Mouse (Mus musculus): Measurements from ENCODE around the gene Npcd. TPM values are rescaled to one million over a fixed set of nuclear protein-coding genes. Genes with fewer than 3 reads are reported as not detected.

Gene Npcd
- polyA plus RNA-seq, 1 experiment from 2014 or later = not detected

- Histone ChIP-seq H3K9me3 (ENCODE audit: control insufficient read depth, low read length) (no peaks in the 10 kb centered on the region), H3K27me3 (ENCODE audit: control insufficient read depth, insufficient read depth, low read length) (no peaks in the 10 kb centered on the region), H3K4me3 (ENCODE audit: control insufficient read depth in 1 of 2, insufficient read depth in 1 of 2, low read depth in 1 of 2, low read length in 2 of 2) (peak overlapping the region; percentile 70 to 88), H3K9ac (ENCODE audit: low read length) (peak overlapping the region; percentile 90), H3K27ac (replicated peaks in 1 of 2; ENCODE audit: control insufficient read depth in 1 of 2, insufficient read depth in 1 of 2, low read depth in 2 of 2, low read length in 2 of 2) (peak overlapping the region; percentile 20 to 70), H3K36me3 (ENCODE audit: control insufficient read depth, insufficient read depth, low read length) (no peaks in the 10 kb centered on the region), H3K4me1 (ENCODE audit: control insufficient read depth in 2 of 2, insufficient read depth in 2 of 2, low read length in 2 of 2) (peaks cover 19 to 31% of the 10 kb centered on the region in 2 experiments), H3K4me2 (ENCODE audit: low read length) (peak overlapping the region; percentile 85)
- WGBS = under 1% methylated on average over 48 of the region's 50 CpGs
- ATAC-seq (ENCODE audit: insufficient number of reproducible peaks, insufficient read depth, low FRiP score, low read depth) = peak; percentile 96
Measured at GRCm38 (mm10) chr15:79774117-79775027, 59.7 kb downstream of the Npcd start.

DNA sequence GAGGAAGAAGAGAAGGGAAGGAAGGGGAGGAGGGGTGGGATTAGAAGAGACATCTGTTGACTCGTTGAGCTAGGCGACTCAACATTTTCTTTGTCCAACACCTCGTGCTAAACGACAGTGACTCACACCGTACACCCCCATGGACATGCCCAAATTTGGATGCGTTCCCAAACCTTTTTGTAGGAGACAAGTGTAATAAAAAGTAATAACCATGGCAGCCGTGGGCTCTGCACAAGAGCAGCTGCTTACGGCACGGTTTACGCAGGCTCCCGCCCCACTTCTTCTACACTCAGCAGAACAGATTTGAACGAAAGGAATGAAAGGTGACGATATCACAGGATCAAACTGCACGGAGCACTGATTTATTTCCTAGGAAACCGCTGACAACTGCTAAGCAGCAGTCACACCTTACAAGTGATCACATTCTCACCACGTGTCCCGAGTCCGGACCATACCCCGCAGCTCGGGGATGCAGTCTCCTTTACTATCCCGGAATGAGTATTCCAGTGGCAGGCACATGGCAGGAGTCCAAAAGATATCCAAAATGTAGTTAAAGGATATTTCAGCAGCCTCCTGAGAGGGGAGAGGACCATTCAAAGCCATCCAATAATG lies 63.3 kb downstream of the Npcd start:
- no peak overlapping the region for H3K27ac ChIP-seq (replicated peaks in 1 of 2; ENCODE audit: control insufficient read depth in 1 of 2, insufficient read depth in 1 of 2, low read depth in 2 of 2, low read length in 2 of 2)
- no peak for ATAC-seq (ENCODE audit: insufficient number of reproducible peaks, insufficient read depth, low FRiP score, low read depth)
- H3K27me3 ChIP-seq (ENCODE audit: control insufficient read depth, insufficient read depth, low read length) = no peaks in the 10 kb centered on the region
- 44% methylated on average over 21 of the region's 21 CpGs for WGBS
- no peaks in the 10 kb centered on the region for H3K36me3 ChIP-seq (ENCODE audit: control insufficient read depth, insufficient read depth, low read length)
- no peaks in the 10 kb centered on the region for H3K9me3 ChIP-seq (ENCODE audit: control insufficient read depth, low read length)
- no peak overlapping the region for H3K9ac ChIP-seq (ENCODE audit: low read length)
- peak overlapping the region; percentile 5 for H3K4me2 ChIP-seq (ENCODE audit: low read length)
- H3K4me1 ChIP-seq (ENCODE audit: control insufficient read depth in 2 of 2, insufficient read depth in 2 of 2, low read length in 2 of 2) = peaks cover 42 to 65% of the 10 kb centered on the region in 2 experiments
- H3K4me3 ChIP-seq (ENCODE audit: control insufficient read depth in 1 of 2, insufficient read depth in 1 of 2, low read depth in 1 of 2, low read length in 2 of 2) = no peak overlapping the region

DNA sequence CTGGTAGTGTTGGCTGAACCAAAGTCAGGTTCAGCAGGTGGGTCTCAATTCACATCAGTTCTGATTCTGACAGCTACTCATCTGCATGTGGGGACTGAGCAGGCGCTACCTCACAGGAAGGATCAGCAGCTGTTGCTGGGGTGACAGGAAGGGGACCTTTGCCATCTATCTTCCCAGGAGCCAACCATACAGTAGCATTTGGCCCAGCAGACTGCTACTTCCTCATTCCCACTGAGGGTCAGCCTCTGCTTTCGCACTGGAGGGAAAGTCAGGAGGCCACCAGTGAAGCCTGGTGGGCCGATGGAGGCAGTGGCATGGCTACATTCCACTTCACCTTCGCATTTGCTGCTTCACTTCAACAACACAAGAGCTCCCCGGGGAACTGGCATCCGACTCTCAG lies 65.7 kb downstream of the Npcd start:
- peaks cover 36 to 61% of the 10 kb centered on the region in 2 experiments for H3K4me1 ChIP-seq (ENCODE audit: control insufficient read depth in 2 of 2, insufficient read depth in 2 of 2, low read length in 2 of 2)
- H3K27me3 ChIP-seq (ENCODE audit: control insufficient read depth, insufficient read depth, low read length) = no peaks in the 10 kb centered on the region
- H3K27ac ChIP-seq (replicated peaks in 1 of 2; ENCODE audit: control insufficient read depth in 1 of 2, insufficient read depth in 1 of 2, low read depth in 2 of 2, low read length in 2 of 2) = 0 out of 4 replicates have a peak overlapping the region, but pooled peaks of 1 of the 2 experiments have one; percentile 68
- no peak overlapping the region for H3K9ac ChIP-seq (ENCODE audit: low read length)
- no peak for ATAC-seq (ENCODE audit: insufficient number of reproducible peaks, insufficient read depth, low FRiP score, low read depth)
- H3K36me3 ChIP-seq (ENCODE audit: control insufficient read depth, insufficient read depth, low read length) = peaks cover 12% of the 10 kb centered on the region
- H3K4me2 ChIP-seq (ENCODE audit: low read length) = peak overlapping the region; percentile 43; the same call in 1 of the 2 replicates
- no peaks in the 10 kb centered on the region for H3K9me3 ChIP-seq (ENCODE audit: control insufficient read depth, low read length)
- 62% methylated on average over 6 of the region's 6 CpGs for WGBS
- H3K4me3 ChIP-seq (ENCODE audit: control insufficient read depth in 1 of 2, insufficient read depth in 1 of 2, low read depth in 1 of 2, low read length in 2 of 2) = no peak overlapping the region

DNA sequence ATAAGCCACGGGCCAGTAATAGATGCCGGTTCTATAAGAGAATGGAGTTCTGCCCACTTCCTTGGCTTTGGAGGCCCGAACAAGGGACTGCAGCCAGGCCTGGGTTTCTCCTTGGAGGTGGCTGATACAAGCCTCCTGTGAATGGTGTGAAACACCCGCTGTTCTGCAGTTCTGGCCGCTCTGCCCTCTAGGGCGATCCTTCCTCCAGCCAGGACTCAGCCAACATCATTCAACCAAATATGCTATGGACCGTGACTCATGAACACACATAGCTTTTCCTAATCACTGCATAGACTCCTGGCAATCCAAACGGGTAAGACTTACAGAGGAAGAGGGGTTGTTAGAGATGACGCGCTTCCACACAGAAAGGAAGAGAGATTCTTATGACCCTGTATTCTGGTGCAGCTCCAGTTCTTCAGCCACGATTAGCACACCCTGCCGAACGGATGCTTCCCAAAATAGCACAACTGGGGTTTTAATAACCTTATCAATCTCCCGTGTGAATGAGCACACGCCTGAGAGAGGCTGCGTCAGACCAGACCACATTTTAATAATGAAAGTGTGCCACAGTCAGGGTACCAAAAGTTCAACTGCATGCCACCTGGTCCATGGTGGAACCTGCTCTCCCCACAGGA lies 66.6 kb downstream of the Npcd start:
- no peak for ATAC-seq (ENCODE audit: insufficient number of reproducible peaks, insufficient read depth, low FRiP score, low read depth)

DNA sequence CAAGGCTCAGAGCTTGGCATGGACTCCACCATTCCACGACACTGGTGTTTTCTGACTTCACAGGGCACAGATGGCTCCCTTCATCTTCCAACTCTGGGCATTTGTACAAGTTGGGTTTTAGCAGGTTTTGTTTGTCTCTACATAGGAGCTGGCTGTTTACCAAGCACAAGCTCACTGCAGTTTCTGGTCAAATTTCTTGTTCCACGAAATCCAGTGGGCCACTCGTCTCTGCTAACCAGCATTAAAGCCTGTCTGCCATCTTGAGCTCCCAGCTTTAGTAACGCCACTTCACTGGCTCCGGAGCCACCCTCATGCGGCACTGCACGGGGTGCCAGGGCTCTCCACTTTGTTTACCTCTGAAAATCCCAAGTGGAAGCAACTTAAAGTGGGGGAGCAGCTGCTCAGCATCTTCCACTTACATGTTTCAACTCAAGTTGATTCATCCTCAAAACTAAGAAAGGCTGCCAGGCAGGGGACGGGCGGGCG lies 67.4 kb downstream of the Npcd start:
- ATAC-seq (ENCODE audit: insufficient number of reproducible peaks, insufficient read depth, low FRiP score, low read depth) = no peak
- H3K27ac ChIP-seq (replicated peaks in 1 of 2; ENCODE audit: control insufficient read depth in 1 of 2, insufficient read depth in 1 of 2, low read depth in 2 of 2, low read length in 2 of 2) = no peak overlapping the region; a peak in 1 of 4 replicates
- peak overlapping the region; percentile 43; the same call in 1 of the 2 replicates for H3K4me2 ChIP-seq (ENCODE audit: low read length)
- no peaks in the 10 kb centered on the region for H3K9me3 ChIP-seq (ENCODE audit: control insufficient read depth, low read length)
- H3K4me1 ChIP-seq (ENCODE audit: control insufficient read depth in 2 of 2, insufficient read depth in 2 of 2, low read length in 2 of 2) = peaks cover 35 to 60% of the 10 kb centered on the region in 2 experiments
- WGBS = 90% methylated on average over 10 of the region's 10 CpGs
- no peak overlapping the region for H3K9ac ChIP-seq (ENCODE audit: low read length)
- H3K27me3 ChIP-seq (ENCODE audit: control insufficient read depth, insufficient read depth, low read length) = no peaks in the 10 kb centered on the region
- H3K36me3 ChIP-seq (ENCODE audit: control insufficient read depth, insufficient read depth, low read length) = peaks cover 27% of the 10 kb centered on the region
- H3K4me3 ChIP-seq (ENCODE audit: control insufficient read depth in 1 of 2, insufficient read depth in 1 of 2, low read depth in 1 of 2, low read length in 2 of 2) = no peak overlapping the region

More for the DNA sequence above, 66.6 kb downstream of the Npcd start:
- no peaks in the 10 kb centered on the region for H3K27me3 ChIP-seq (ENCODE audit: control insufficient read depth, insufficient read depth, low read length)
- peaks cover 20% of the 10 kb centered on the region for H3K36me3 ChIP-seq (ENCODE audit: control insufficient read depth, insufficient read depth, low read length)
- no peaks in the 10 kb centered on the region for H3K9me3 ChIP-seq (ENCODE audit: control insufficient read depth, low read length)
- H3K9ac ChIP-seq (ENCODE audit: low read length) = peak overlapping the region; percentile 45; the same call in 1 of the 2 replicates
- 46% methylated on average over 16 of the region's 16 CpGs for WGBS
- H3K27ac ChIP-seq (replicated peaks in 1 of 2; ENCODE audit: control insufficient read depth in 1 of 2, insufficient read depth in 1 of 2, low read depth in 2 of 2, low read length in 2 of 2) = peak overlapping the region; percentile 43 to 68
- H3K4me3 ChIP-seq (ENCODE audit: control insufficient read depth in 1 of 2, insufficient read depth in 1 of 2, low read depth in 1 of 2, low read length in 2 of 2) = no peak overlapping the region; a peak in 1 of 4 replicates
- peak overlapping the region; percentile 43 for H3K4me2 ChIP-seq (ENCODE audit: low read length)
- peaks cover 35 to 60% of the 10 kb centered on the region in 2 experiments for H3K4me1 ChIP-seq (ENCODE audit: control insufficient read depth in 2 of 2, insufficient read depth in 2 of 2, low read length in 2 of 2)

GRCm38 (mm10) chr15:79766168-79766567 lies 67.9 kb downstream of the Npcd start:
- H3K36me3 ChIP-seq (ENCODE audit: control insufficient read depth, insufficient read depth, low read length) = peaks cover 31% of the 10 kb centered on the region
- WGBS = 38% methylated on average over 10 of the region's 10 CpGs
- no peak overlapping the region for H3K4me2 ChIP-seq (ENCODE audit: low read length)
- peaks cover 32 to 56% of the 10 kb centered on the region in 2 experiments for H3K4me1 ChIP-seq (ENCODE audit: control insufficient read depth in 2 of 2, insufficient read depth in 2 of 2, low read length in 2 of 2)
- H3K27me3 ChIP-seq (ENCODE audit: control insufficient read depth, insufficient read depth, low read length) = no peaks in the 10 kb centered on the region
- no peak overlapping the region for H3K4me3 ChIP-seq (ENCODE audit: control insufficient read depth in 1 of 2, insufficient read depth in 1 of 2, low read depth in 1 of 2, low read length in 2 of 2)
- H3K27ac ChIP-seq (replicated peaks in 1 of 2; ENCODE audit: control insufficient read depth in 1 of 2, insufficient read depth in 1 of 2, low read depth in 2 of 2, low read length in 2 of 2) = no peak overlapping the region
- no peak for ATAC-seq (ENCODE audit: insufficient number of reproducible peaks, insufficient read depth, low FRiP score, low read depth)
- H3K9ac ChIP-seq (ENCODE audit: low read length) = no peak overlapping the region
- no peaks in the 10 kb centered on the region for H3K9me3 ChIP-seq (ENCODE audit: control insufficient read depth, low read length)

- Histone ChIP-seq H3K9ac (ENCODE audit: low read length) (no peak overlapping the region), H3K27ac (replicated peaks in 1 of 2; ENCODE audit: control insufficient read depth in 1 of 2, insufficient read depth in 1 of 2, low read depth in 2 of 2, low read length in 2 of 2) (no peak overlapping the region), H3K4me3 (ENCODE audit: control insufficient read depth in 1 of 2, insufficient read depth in 1 of 2, low read depth in 1 of 2, low read length in 2 of 2) (no peak overlapping the region), H3K4me2 (ENCODE audit: low read length) (no peak overlapping the region), H3K36me3 (ENCODE audit: control insufficient read depth, insufficient read depth, low read length) (peaks cover 35% of the 10 kb centered on the region), H3K4me1 (ENCODE audit: control insufficient read depth in 2 of 2, insufficient read depth in 2 of 2, low read length in 2 of 2) (peaks cover 25 to 48% of the 10 kb centered on the region in 2 experiments), H3K9me3 (ENCODE audit: control insufficient read depth, low read length) (no peaks in the 10 kb centered on the region), H3K27me3 (ENCODE audit: control insufficient read depth, insufficient read depth, low read length) (no peaks in the 10 kb centered on the region)
- ATAC-seq (ENCODE audit: insufficient number of reproducible peaks, insufficient read depth, low FRiP score, low read depth) = no peak
- 77% methylated on average over 2 of the region's 2 CpGs for WGBS
Measured at GRCm38 (mm10) chr15:79765361-79765760, 68.7 kb downstream of the Npcd start.

Data from heart, embryonic 14.5 days (tissue).